Mouse (Mus musculus) C2C12 (cell line): ENCODE data around the gene Selplg. TPM values are rescaled to one million over a fixed set of nuclear protein-coding genes. Genes with fewer than 3 reads are reported as not detected.

ENCODE experiments used
- H3K27me3 ChIP-seq: one replicate; pipeline ENCODE4 v1.6.1; 2011; ENCODE audit not compliant: control insufficient read depth, insufficient read depth, insufficient read length
- H3K36me3 ChIP-seq: one replicate; pipeline ENCODE4 v1.6.1; 2011; ENCODE audit not compliant: control insufficient read depth, insufficient read depth
- H3K4me3 ChIP-seq: one replicate; pipeline ENCODE4 v1.5.1; 2011; ENCODE audit warnings: mild to moderate bottlenecking, control low read depth; ENCODE audit not compliant: poor library complexity, insufficient read depth, severe bottlenecking
- H3K79me2 ChIP-seq: one replicate; pipeline ENCODE4 v1.6.1; 2011; ENCODE audit not compliant: control insufficient read depth, insufficient read depth
- H3K79me3 ChIP-seq: one replicate; pipeline ENCODE4 v1.6.1; 2011; ENCODE audit warnings: low read depth, control low read depth
- H3ac ChIP-seq: one replicate; pipeline ENCODE3; 2011; ENCODE audit warnings: low read depth; ENCODE audit not compliant: control insufficient read depth, insufficient read length
- CEBPB ChIP-seq: IDR thresholded peaks from one replicate; pipeline ENCODE4 v1.6.1; 2011; ENCODE audit warnings: low read depth, mild to moderate bottlenecking, control low read depth, moderate library complexity
- CTCF ChIP-seq: IDR thresholded peaks from one replicate; pipeline ENCODE4 v1.5.1; 2011; ENCODE audit not compliant: control insufficient read depth, insufficient read depth, insufficient read length
- FOSL1 ChIP-seq: IDR thresholded peaks from one replicate; pipeline ENCODE4 v1.8.0; 2011; ENCODE audit warnings: mild to moderate bottlenecking, low read length; ENCODE audit not compliant: poor library complexity, insufficient read depth, severe bottlenecking
- MAX ChIP-seq: IDR thresholded peaks from one replicate; pipeline ENCODE4 v1.6.1; 2011; ENCODE audit warnings: mild to moderate bottlenecking, control low read depth
- MYOD1 ChIP-seq: IDR thresholded peaks from one replicate; pipeline ENCODE4 v1.6.1; 2011; ENCODE audit warnings: low read depth; ENCODE audit not compliant: control insufficient read depth, insufficient read length
- MYOG ChIP-seq: IDR thresholded peaks from one replicate; pipeline ENCODE4 v1.6.1; 2011; ENCODE audit not compliant: control insufficient read depth, insufficient read length; ENCODE audit errors: extremely low read depth
- USF1 ChIP-seq: IDR thresholded peaks from one replicate; pipeline ENCODE4 v1.6.1; 2011; ENCODE audit warnings: low read depth, mild to moderate bottlenecking, control low read depth, moderate library complexity
- polyA plus RNA-seq: library from polyadenylated mRNA; unstranded; fragments of >200 nt; fragmentation: generic; extraction: Trizol; gene quantifications from one replicate; pipeline ENCODE4 v1.2.1, GENCODE M21; 2012; ENCODE audit warnings: missing spikeins

Selplg gene
- polyA plus RNA-seq, 1 experiment = 0.06 TPM

- Histone ChIP-seq H3K79me2 (peaks cover 11% of the 10 kb centered on the region), H3K4me3 (no peak overlapping the region), H3K36me3 (no peaks in the 10 kb centered on the region)
Measured at GRCm38 (mm10) chr5:113798525-113798924, 33.9 kb downstream of the Selplg start.

GRCm38 (mm10) chr5:113797149-113797882, 35.1 kb downstream of the Selplg start:
- Histone ChIP-seq H3K79me2 (peaks cover 11% of the 10 kb centered on the region), H3K36me3 (no peaks in the 10 kb centered on the region), H3K79me3 (peaks cover 3% of the 10 kb centered on the region), H3K27me3 (no peaks in the 10 kb centered on the region), H3K4me3 (no peak overlapping the region), H3ac (no peak overlapping the region)
- TF ChIP-seq MYOG = no peak

More at GRCm38 (mm10) chr5:113798525-113798924, 33.9 kb downstream of the Selplg start:
- Histone ChIP-seq H3K79me3 (peaks cover 3% of the 10 kb centered on the region), H3ac (no peak overlapping the region), H3K27me3 (no peaks in the 10 kb centered on the region)
- no peak for TF ChIP-seq FOSL1
- TF ChIP-seq MYOD1 = peak; percentile 81

DNA sequence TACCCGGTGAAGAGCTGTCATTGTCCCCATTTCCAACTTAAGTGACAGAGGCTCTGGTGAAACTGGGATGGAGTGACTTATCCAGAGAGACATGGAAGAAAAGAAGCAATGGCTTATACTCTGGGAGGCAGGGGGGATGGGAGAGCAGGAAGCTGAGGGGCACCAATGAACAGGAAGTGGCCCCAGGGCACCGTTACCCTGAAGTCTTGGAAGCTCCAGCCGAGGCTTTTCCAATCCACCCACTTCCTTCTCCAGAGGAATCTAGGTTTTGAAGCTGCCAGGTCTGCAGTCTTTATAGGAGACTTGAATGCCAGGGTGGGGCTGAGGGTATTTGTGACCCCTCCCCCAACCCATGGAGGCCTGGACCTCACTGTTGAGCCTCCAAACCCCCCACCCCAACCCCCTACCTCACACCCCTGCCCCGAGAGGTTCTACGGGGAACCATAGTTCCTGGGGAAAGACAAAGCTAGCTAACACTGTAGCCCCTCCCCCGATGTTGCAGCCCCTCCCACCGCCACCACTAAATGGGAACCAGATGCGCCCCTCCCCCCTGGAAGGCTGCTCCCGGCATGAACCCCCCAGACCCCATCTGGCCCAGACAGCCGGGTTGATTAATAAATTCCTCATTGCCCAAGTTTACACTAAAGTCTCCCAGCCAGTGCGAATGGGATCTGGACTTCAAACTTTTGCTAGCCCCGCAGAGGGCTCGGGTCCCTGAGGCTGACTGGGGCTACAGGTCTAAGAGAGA, 35.9 kb downstream of the Selplg start:
- no peak overlapping the region for H3ac ChIP-seq
- TF ChIP-seq FOSL1 = no peak
- no peak for TF ChIP-seq MYOG
- TF ChIP-seq MAX = no peak
- TF ChIP-seq CEBPB = no peak
- TF ChIP-seq MYOD1 = no peak
- no peak for TF ChIP-seq USF1
- no peak for TF ChIP-seq CTCF
- H3K36me3 ChIP-seq = no peaks in the 10 kb centered on the region
- no peaks in the 10 kb centered on the region for H3K27me3 ChIP-seq
- peaks cover 11% of the 10 kb centered on the region for H3K79me2 ChIP-seq
- peaks cover 3% of the 10 kb centered on the region for H3K79me3 ChIP-seq
- no peak overlapping the region for H3K4me3 ChIP-seq

- Histone ChIP-seq H3K79me2 (no peaks in the 10 kb centered on the region), H3K36me3 (no peaks in the 10 kb centered on the region), H3K27me3 (no peaks in the 10 kb centered on the region), H3K79me3 (no peaks in the 10 kb centered on the region), H3K4me3 (no peak overlapping the region), H3ac (no peak overlapping the region)
- no peak for TF ChIP-seq MYOG
- TF ChIP-seq USF1 = no peak
- no peak for TF ChIP-seq CTCF
- no peak for TF ChIP-seq CEBPB
- no peak for TF ChIP-seq MAX
- no peak for TF ChIP-seq FOSL1
- no peak for TF ChIP-seq MYOD1
Measured at GRCm38 (mm10) chr5:113791197-113792095, 41.0 kb downstream of the Selplg start.

DNA sequence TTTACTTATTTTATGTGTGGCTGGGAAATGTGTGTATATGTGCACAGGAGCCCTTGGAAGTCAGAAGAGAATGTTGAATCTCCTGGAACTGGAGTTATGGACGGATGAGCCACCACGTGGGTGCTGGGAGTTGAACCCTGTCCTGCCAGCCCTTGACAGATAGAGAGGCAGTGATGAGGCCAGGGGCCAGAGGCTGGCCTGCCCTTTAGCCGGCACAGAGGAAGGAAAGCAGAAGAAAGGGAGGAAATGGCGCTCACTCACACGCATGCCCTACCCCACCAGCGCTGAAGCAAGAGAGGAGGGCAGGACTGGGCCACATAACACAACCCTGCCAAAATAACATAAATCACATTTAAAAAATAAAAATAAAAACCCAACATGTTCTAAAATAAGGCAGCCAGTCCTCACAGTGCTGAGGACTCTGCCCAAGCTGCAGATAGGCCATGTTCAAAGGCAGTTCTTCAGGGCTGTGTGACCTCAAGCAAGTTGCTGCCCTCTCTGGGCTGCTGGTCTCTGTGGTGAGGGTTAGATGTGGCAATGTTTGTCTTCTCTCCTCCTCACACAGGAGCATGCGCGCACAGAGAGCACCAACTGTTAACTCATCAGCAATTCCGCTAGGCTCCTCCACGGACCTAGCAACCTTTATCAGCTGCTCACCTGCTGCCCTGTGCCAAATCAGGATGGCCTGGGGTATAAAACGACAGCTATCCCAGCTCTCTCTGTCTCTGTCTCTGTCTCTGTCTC, 41.8 kb downstream of the Selplg start:
- no peaks in the 10 kb centered on the region for H3K79me2 ChIP-seq
- H3ac ChIP-seq = no peak overlapping the region
- no peaks in the 10 kb centered on the region for H3K36me3 ChIP-seq
- H3K79me3 ChIP-seq = no peaks in the 10 kb centered on the region
- H3K27me3 ChIP-seq = no peaks in the 10 kb centered on the region
- no peak for TF ChIP-seq MYOD1
- TF ChIP-seq MAX = no peak
- no peak for TF ChIP-seq MYOG
- TF ChIP-seq CTCF = no peak
- TF ChIP-seq FOSL1 = no peak
- TF ChIP-seq CEBPB = no peak
- TF ChIP-seq USF1 = no peak
- no peak overlapping the region for H3K4me3 ChIP-seq
